Mouse (Mus musculus) heart, postnatal 0 days (tissue): ENCODE measurements around the gene Arap1.

Experiments
- CTCF ChIP-seq: IDR thresholded peaks from 2 replicates; pipeline ENCODE4 v1.5.1; 2016; ENCODE audit warnings: antibody characterized with exemption, control low read depth, low read depth
- EP300 ChIP-seq: IDR thresholded peaks from 2 replicates; pipeline ENCODE4 v1.6.1; 2016; ENCODE audit warnings: antibody characterized with exemption, low read depth

- TF ChIP-seq CTCF: no peak
- TF ChIP-seq EP300: no peak
Measured at GRCm38 (mm10) chr7:101362791-101363191, 14.9 kb downstream of the Arap1 start.
